Mouse (Mus musculus) lung, embryonic 15.5 days (tissue): ENCODE data around the gene Ecd. TPM values are rescaled to one million over a fixed set of nuclear protein-coding genes. Genes with fewer than 3 reads are reported as not detected.

ENCODE experiments used
- ATAC-seq: fragments of 200-750 bp; cut with Nextera tagmentation; 2 replicates; pipeline ENCODE4 v1.8.0; 2017; ENCODE audit warnings: moderate number of reproducible peaks, borderline replicate concordance; ENCODE audit not compliant: low FRiP score, low TSS enrichment; ENCODE audit errors: extremely low read depth
- H3K27ac ChIP-seq: fragments of 300-500 bp; sonication (generic); 2 replicates; pipeline ENCODE4 v1.5.1; 2015; ENCODE audit warnings: moderate library complexity, mild to moderate bottlenecking, inconsistent platforms
- H3K27me3 ChIP-seq: fragments of 300-500 bp; sonication (generic); 2 replicates; pipeline ENCODE4 v1.6.1; 2015; ENCODE audit warnings: inconsistent platforms
- H3K36me3 ChIP-seq: fragments of 300-500 bp; sonication (generic); 2 replicates; pipeline ENCODE4 v1.6.1; 2015; ENCODE audit warnings: inconsistent platforms
- H3K4me1 ChIP-seq: fragments of 300-500 bp; sonication (generic); 2 replicates; pipeline ENCODE4 v1.6.1; 2015; ENCODE audit warnings: inconsistent platforms
- H3K4me2 ChIP-seq: fragments of 300-500 bp; sonication (generic); 2 replicates; pipeline ENCODE4 v1.6.1; 2015; ENCODE audit warnings: inconsistent platforms, mild to moderate bottlenecking, moderate library complexity
- H3K4me3 ChIP-seq: fragments of 300-500 bp; sonication (generic); 2 replicates; pipeline ENCODE4 v1.5.1; 2015; ENCODE audit warnings: mild to moderate bottlenecking, inconsistent platforms
- H3K9ac ChIP-seq: fragments of 300-500 bp; sonication (generic); 2 replicates; pipeline ENCODE4 v1.6.1; 2015; ENCODE audit warnings: inconsistent platforms
- H3K9me3 ChIP-seq: fragments of 300-500 bp; sonication (generic); 2 replicates; pipeline ENCODE4 v1.6.1; 2016; ENCODE audit warnings: inconsistent platforms
- WGBS: fragments of 180-500 bp; shearing (Covaris S2); methylation state at CpG from one replicate; pipeline ENCODE4 v1.1.7; 2015; 5-methylcytosine and 5-hydroxymethylcytosine counted together
- polyA plus RNA-seq: library from polyadenylated mRNA; unstranded; fragments of >200 nt; fragmentation: Nextera tagmentation; extraction: Ambion mirVana; gene quantifications from 2 replicates; pipeline ENCODE4 v1.2.1, GENCODE M21; 2015

Gene Ecd
- polyA plus RNA-seq: 49.1 and 50.0 TPM in 2 replicates

DNA sequence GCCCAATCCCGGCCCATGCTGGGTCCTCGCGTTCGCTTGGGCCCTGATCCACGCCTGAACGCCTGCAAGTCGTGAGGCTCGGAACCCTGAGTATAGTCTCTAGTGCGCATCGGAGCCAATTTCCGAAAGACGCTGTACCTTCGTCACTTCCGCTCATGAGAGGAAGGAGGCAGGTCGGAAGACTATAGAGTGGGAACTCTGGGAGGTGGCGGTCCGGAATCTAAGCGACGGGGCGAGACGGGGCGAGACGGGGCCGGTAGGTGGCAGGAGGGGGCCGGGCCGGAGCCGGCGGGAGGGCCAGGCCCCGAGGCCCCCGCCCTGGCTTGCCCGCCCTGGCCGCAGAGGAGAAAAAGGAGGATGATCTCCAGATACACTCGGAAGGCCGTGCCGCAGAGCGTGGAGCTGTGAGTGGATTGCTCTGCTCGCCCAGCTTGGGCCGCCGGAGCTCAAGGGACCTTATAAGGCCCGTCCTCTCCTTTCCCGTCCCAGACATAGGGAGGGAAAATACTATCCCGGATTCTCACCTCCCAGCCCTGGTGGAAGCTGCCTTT is at the start of gene Ecd, which contains the start of gene Fam149b:
Gene Ecd (minus strand): TSS at position 131 of the 551 bp plus-strand sequence.
Gene Fam149b (plus strand): TSS at position 172 of the 551 bp plus-strand sequence.
- H3K4me2 ChIP-seq: peak within 1 kb of the TSS; percentile 60
- peak; percentile 98 for ATAC-seq
- peaks cover 25% of the 10 kb centered on the region for H3K36me3 ChIP-seq
- H3K9ac ChIP-seq: peak within 1 kb of the TSS; percentile 96
- peaks cover 20% of the 10 kb centered on the region for H3K4me1 ChIP-seq
- peak within 1 kb of the TSS; percentile 95 for H3K27ac ChIP-seq
- H3K4me3 ChIP-seq: peak within 1 kb of the TSS; percentile 97
- no peaks in the 10 kb centered on the region for H3K9me3 ChIP-seq
- H3K27me3 ChIP-seq: no peaks in the 10 kb centered on the region
- 2% methylated on average over 42 of the region's 42 CpGs for WGBS

DNA sequence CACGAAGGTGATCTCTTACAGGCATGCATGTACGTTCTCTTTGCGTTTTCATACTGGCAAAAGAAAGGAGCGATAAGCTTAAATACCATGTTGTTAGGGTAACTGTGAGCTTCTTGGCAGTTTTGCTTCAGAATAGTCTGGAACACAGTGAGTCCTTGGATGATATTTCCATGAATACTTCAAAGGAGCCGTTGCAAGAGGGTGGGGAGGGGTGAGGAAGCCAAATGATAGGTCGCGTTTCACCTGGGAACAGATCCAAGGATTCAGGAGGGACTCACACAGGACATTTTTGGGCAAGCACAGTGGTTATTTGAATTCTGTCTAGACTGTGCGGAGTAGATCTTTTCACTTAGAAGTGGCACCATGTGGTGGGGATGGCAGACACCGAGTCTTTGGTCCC is 49.3 kb upstream of the Ecd start:
- H3K4me3 ChIP-seq: no peak overlapping the region
- H3K4me1 ChIP-seq: peaks cover 7% of the 10 kb centered on the region
- H3K27ac ChIP-seq: no peak overlapping the region
- ATAC-seq: no peak
- no peak overlapping the region for H3K4me2 ChIP-seq
- no peaks in the 10 kb centered on the region for H3K27me3 ChIP-seq
- H3K36me3 ChIP-seq: no peaks in the 10 kb centered on the region
- WGBS: 74% methylated on average over 9 of the region's 9 CpGs
- no peak overlapping the region for H3K9ac ChIP-seq
- H3K9me3 ChIP-seq: no peaks in the 10 kb centered on the region

DNA sequence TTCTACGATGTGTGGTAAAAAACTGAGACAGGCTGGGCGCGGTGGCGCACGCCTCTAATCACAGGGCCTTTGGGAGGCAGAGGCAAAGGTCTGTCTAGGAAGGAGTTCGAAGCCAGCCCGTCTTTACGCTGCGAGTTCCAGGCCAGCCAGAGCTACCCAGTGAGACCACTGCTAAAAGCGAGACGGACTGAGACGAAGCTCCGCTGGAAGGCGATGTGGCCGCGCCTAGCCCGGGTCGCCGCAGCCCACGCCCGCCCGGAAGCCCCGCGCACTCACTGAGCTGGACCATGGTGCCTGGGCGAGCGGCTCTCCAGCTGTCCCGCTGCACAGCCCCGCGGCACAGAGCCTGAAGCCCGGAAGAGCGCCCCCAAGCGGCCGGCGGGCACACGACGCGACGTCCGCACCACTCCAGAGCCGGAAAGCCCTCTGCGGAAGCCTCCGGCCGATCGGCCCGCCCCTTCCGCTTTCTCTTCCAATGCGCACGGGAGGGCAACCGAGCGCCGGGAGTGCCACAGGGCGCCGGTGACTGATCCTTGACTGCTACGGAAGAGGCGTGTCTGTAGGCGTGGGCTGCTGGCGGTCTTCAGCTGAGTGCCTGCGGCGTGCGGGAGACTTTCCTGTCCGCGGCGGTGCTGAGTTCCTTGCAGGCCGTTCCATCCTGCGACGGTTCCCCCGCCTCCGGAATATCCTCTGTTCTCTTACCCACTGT is 45.4 kb upstream of the Ecd start, which contains the start of gene Mrps16:
Gene Mrps16 (minus strand): TSS at position 430 of the 709 bp plus-strand sequence.
- Histone ChIP-seq H3K9me3 (no peaks in the 10 kb centered on the region), H3K4me2 (peak within 1 kb of the TSS; percentile 64), H3K4me1 (peaks cover 13% of the 10 kb centered on the region), H3K27me3 (no peaks in the 10 kb centered on the region), H3K36me3 (peaks cover 16% of the 10 kb centered on the region; the same call in 1 of the 2 replicates), H3K27ac (peak within 1 kb of the TSS; percentile 84), H3K4me3 (peak within 1 kb of the TSS; percentile 75), H3K9ac (peak within 1 kb of the TSS; percentile 91)
- ATAC-seq: peak; percentile 94
- WGBS: under 1% methylated on average over 58 of the region's 68 CpGs

DNA sequence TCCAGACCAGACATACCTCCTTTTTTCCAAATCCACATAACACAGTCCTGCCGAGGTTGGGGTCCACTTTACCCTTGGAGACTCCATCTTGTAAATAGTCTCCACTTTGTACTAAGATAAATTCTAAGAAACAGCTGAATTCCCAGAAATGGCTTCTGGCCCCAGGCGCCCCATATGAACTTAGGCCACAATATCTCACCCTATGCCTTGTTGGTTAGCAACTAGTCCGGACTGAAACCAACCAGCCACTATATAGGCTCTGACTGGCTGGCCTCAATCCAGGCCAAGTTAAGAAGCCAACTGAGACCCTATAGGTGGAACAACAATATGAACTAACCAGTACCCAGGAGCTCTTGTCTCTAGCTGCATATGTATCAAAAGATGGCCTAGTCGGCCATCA is 44.4 kb upstream of the Ecd start:
- H3K9me3 ChIP-seq: no peaks in the 10 kb centered on the region
- peak overlapping the region; percentile 75; the same call in 1 of the 2 replicates for H3K4me3 ChIP-seq
- H3K27me3 ChIP-seq: no peaks in the 10 kb centered on the region
- no peak overlapping the region for H3K9ac ChIP-seq
- no peak overlapping the region for H3K27ac ChIP-seq
- H3K4me1 ChIP-seq: peaks cover 21% of the 10 kb centered on the region
- 78% methylated on average over 4 of the region's 4 CpGs for WGBS
- H3K4me2 ChIP-seq: peak overlapping the region; percentile 64
- H3K36me3 ChIP-seq: peaks cover 16% of the 10 kb centered on the region; the same call in 1 of the 2 replicates
- ATAC-seq: no peak

DNA sequence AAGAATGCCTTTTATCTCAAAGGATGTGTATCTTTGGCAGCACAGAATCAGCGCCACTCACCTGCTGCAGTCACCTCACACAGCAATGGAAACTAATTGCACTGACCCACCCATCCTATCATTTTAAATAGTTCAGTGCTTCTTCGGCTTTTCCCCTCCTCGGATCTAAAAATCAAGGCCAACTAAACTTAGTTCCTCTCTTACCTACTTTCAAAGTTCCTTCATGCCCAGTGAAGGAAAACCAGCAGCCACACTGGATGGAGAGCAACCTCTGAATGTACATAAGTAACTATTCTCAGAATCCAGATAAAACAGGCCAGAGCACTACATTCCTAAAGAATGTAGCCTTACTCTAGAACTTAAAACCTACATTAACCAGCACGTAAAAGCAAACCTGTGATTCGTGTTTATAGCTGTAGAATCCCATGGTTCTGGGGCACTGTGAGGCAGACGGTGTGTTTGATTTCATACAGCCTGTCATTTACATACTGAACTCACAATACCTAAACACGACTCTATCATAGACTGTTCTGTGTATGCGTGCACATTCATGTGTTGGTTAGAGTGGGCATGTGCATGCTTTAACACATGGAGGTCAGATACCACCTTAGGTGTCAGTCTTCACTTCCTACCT is 41.6 kb upstream of the Ecd start:
- H3K27me3 ChIP-seq: no peaks in the 10 kb centered on the region

DNA sequence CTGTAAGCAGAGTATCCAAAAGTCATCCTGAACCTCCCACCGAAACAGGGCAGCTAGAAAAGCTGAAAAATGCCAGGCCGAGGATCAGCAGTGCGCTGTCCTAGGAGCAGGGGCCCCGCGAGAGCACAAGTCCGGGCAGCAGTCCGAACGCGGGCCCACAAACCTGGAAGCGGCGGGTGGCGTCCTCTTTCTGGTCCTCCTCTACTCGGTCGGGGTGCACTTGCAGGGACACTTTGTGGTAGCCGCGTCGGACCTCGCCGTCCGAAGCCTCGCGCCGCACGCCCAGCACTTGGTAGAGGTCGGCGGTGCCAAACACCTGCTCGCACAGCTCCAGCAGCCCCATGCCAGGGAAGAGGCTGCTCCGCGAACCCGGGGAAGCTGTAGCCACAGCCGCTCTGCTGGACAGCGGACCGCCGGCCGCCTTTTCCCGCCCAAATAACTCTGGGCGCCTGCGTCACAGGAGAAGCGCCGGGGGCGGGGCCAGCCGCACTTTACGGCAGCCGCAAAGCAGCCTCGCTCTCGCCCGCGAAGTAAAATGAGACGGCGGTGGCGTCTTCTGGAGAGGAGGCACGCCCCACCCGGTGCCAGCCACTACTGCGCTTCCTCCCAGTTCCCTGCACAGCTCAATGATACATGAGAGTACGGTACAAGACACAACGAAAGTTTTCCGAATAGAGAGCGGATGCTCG is 40.7 kb upstream of the Ecd start, which contains the start of gene Dnajc9:
Gene Dnajc9 (minus strand): TSS at position 470 of the 689 bp plus-strand sequence.
- peak within 1 kb of the TSS; percentile 89 for H3K27ac ChIP-seq
- H3K9ac ChIP-seq: peak within 1 kb of the TSS; percentile 78
- H3K4me2 ChIP-seq: peak within 1 kb of the TSS; percentile 74
- peaks cover 32% of the 10 kb centered on the region; the same call in 1 of the 2 replicates for H3K36me3 ChIP-seq
- under 1% methylated on average over 59 of the region's 59 CpGs for WGBS
- peaks cover 34% of the 10 kb centered on the region for H3K4me1 ChIP-seq
- H3K4me3 ChIP-seq: peak within 1 kb of the TSS; percentile 87
- H3K9me3 ChIP-seq: no peaks in the 10 kb centered on the region
- no peaks in the 10 kb centered on the region for H3K27me3 ChIP-seq
- peak; percentile 73 for ATAC-seq

More for the DNA sequence above, 41.6 kb upstream of the Ecd start:
- Histone ChIP-seq H3K27ac (no peak overlapping the region; the same call in 1 of the 2 replicates), H3K4me3 (peak overlapping the region; percentile 87), H3K9ac (peak overlapping the region; percentile 59), H3K4me1 (peaks cover 38% of the 10 kb centered on the region), H3K36me3 (peaks cover 26% of the 10 kb centered on the region; the same call in 1 of the 2 replicates), H3K9me3 (no peaks in the 10 kb centered on the region), H3K4me2 (peak overlapping the region; percentile 74)
- WGBS: 86% methylated on average over 8 of the region's 8 CpGs
- no peak for ATAC-seq

DNA sequence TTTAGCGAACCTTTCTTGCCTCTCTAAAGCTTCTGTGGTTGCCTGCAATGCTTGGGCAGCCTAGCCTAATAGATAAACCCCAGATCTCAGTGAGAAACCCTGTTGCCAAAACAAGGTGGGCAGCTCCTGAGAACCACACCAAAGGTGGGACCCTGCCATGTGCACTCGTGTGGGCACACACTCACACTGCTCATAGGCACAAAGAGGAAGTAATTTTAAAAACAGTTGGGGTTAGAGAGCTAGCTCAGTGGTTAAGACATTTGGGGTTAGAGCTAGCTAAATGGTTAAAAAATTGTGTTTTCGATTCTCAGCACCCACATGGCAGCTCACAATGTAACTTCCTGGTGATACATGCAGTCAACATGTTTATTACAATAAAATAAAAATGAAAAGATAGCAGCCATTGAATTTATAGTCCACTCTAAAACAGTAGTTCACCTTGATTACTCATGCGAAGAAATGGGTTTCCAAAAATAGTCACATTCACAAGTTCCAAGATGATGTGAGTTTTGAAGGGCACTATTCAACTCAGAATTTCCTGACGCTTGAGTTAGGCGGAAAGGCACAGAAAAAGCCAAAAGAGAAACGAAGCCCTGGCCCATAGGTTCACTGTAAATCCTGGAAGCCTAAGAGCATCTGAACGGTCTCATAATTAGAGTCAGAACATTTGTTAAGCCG is 32.0 kb upstream of the Ecd start:
- Histone ChIP-seq H3K4me3 (no peak overlapping the region), H3K9ac (no peak overlapping the region), H3K36me3 (peaks cover 37% of the 10 kb centered on the region; the same call in 1 of the 2 replicates), H3K4me1 (peaks cover 15% of the 10 kb centered on the region), H3K27ac (0 out of 2 replicates have a peak overlapping the region, but pooled peaks have one; percentile 1), H3K27me3 (no peaks in the 10 kb centered on the region), H3K9me3 (no peaks in the 10 kb centered on the region), H3K4me2 (no peak overlapping the region)
- no peak for ATAC-seq
- WGBS: 85% methylated on average over 9 of the region's 9 CpGs

DNA sequence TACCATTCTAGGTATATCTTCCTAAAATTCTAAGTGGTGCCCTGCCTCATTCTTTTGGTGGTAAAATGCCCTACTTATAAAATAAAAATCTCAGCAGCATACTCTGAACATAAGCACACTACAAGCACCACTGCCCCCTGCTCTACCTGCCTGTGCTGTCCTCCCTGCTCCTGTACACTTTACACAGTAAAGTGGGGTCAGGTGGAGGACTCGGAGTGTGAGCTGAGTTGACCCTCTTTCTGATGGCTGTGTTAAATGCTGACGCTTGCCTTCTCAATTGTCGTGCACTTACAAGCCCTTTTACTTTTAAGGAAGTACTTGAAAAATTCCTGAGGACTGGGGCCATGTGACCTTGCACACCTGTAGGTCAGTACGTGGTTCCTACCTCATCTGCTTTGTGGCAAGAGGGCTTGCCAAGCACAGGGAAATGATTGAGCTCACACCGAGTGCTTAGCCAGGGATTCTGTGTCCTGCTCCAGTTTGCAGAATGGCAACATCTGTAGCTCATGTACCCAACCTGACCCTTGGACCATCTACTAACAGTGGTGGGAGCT is 31.2 kb upstream of the Ecd start:
- Histone ChIP-seq H3K27me3 (no peaks in the 10 kb centered on the region), H3K4me2 (no peak overlapping the region), H3K4me1 (peaks cover 15% of the 10 kb centered on the region), H3K4me3 (no peak overlapping the region), H3K9me3 (no peaks in the 10 kb centered on the region), H3K36me3 (peaks cover 37% of the 10 kb centered on the region; the same call in 1 of the 2 replicates), H3K9ac (no peak overlapping the region), H3K27ac (peak overlapping the region; percentile 1; the same call in 1 of the 2 replicates)
- ATAC-seq: peak; percentile 42; the same call in 1 of the 2 replicates
- 56% methylated on average over 5 of the region's 5 CpGs for whole genome bisulfite sequencing

DNA sequence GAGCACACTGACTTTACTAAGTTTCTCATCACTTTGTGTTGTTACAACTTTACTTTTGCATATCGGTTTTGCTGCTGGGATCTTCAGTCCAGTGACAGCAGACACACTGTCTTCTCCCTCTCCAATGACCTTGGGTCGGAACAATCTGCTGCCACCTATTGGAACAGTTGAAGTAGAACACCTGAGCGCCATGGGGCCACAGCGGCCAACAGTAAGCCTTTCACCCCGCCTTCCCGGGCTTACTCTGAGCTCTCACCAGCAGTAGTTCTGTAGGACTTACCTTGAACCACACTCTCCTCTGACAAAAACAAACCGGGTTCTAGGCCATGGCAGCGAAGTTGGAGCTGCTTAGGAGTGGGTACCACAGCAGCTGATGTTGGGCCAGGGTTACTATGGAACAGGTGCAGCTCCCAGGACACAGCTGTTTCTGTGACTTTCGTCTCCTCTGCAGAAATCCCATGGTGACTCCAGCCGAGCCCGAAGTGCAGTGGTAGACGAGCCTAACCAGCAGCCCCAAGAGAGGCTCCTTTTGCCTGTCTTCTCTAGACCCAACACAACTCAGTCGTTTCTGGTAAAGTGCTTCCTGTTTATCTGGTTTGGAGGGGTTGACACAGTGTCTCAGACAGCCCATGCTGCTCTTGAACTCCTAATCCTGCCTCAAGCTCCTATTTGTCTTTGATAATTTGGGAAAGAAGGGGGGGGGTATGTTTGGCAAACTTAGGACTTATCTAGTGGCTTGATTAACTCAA is 30.6 kb upstream of the Ecd start:
- H3K36me3 ChIP-seq: peaks cover 36% of the 10 kb centered on the region; the same call in 1 of the 2 replicates
- no peak overlapping the region for H3K9ac ChIP-seq

DNA sequence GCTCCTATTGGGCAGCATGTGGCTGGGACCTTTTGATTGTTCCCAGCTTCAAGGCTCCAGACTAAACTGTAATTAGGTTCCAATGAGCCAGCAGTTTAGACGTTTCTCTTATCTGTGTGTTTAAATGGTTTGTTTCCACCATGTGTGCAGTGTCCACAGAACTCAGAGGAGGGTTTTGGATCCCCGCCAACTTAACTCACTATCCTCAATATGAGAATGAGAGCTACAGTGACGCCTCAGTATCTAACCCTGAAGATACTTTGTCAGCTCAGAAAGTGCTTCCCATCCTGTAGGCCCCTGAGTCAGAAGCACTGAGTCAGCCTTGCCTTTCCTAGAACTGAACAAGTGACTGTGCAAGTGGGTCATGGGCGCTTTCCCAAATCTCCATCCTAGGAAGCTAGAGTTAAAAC is 29.2 kb upstream of the Ecd start:
- Histone ChIP-seq H3K27ac (no peak overlapping the region; the same call in 1 of the 2 replicates), H3K4me1 (peaks cover 15% of the 10 kb centered on the region), H3K36me3 (peaks cover 40% of the 10 kb centered on the region)

More for the DNA sequence above, 30.6 kb upstream of the Ecd start:
- no peaks in the 10 kb centered on the region for H3K27me3 ChIP-seq
- 0 out of 2 replicates have a peak overlapping the region, but pooled peaks have one; percentile 1 for H3K27ac ChIP-seq
- 28% methylated on average over 13 of the region's 13 CpGs for WGBS
- ATAC-seq: peak; percentile 14; the same call in 1 of the 2 replicates
- H3K4me2 ChIP-seq: no peak overlapping the region; the same call in 1 of the 2 replicates
- no peak overlapping the region for H3K4me3 ChIP-seq
- peaks cover 15% of the 10 kb centered on the region for H3K4me1 ChIP-seq
- no peaks in the 10 kb centered on the region for H3K9me3 ChIP-seq

More for the DNA sequence above, 29.2 kb upstream of the Ecd start:
- Histone ChIP-seq H3K9me3 (no peaks in the 10 kb centered on the region), H3K4me2 (no peak overlapping the region), H3K9ac (no peak overlapping the region), H3K4me3 (no peak overlapping the region), H3K27me3 (no peaks in the 10 kb centered on the region)
- ATAC-seq: no peak
- whole genome bisulfite sequencing: 48% methylated on average over 4 of the region's 4 CpGs
